Mouse (Mus musculus) heart, adult 18-20 months (tissue): ENCODE measurements around the gene Gcnt7. TPM values are rescaled to one million over a fixed set of nuclear protein-coding genes. Genes with fewer than 3 reads are reported as not detected.

Experiments used
- DNase-seq, 2 experiments: peaks; one replicate each; pipeline ENCODE4 v3.0.0; 2021 to 2022; ENCODE audit warnings: mixed read lengths in 1 of 2
- long read RNA-seq, 2 experiments: library from polyadenylated mRNA; stranded (forward); transcript quantifications; one replicate each; pipeline ENCODE4 v2.0.0; 2021
- total RNA-seq, 2 experiments: library from RNA; stranded (reverse); gene quantifications; 2 replicates each; pipeline ENCODE4 v1.2.3; 2021

Gcnt7 gene
- total RNA-seq, result not detected
- long read RNA-seq, experiment 1, result 0 reads
- long read RNA-seq, experiment 2, result 0 reads

- DNase-seq, result no peak
Measured at GRCm38 (mm10) chr2:172458496-172458895, at the start of gene Gcnt7. TSS of gene Gcnt7 (minus strand) at chr2:172458596.

- no peak for DNase-seq
Measured at GRCm38 (mm10) chr2:172506121-172506520, 47.7 kb upstream of the Gcnt7 start.

- no peak for DNase-seq
Measured at GRCm38 (mm10) chr2:172502168-172502567, 43.8 kb upstream of the Gcnt7 start.

GRCm38 (mm10) chr2:172501341-172501740 is 42.9 kb upstream of the Gcnt7 start:
- peak in 1 of 2 experiments; percentile 31 for DNase-seq

DNA sequence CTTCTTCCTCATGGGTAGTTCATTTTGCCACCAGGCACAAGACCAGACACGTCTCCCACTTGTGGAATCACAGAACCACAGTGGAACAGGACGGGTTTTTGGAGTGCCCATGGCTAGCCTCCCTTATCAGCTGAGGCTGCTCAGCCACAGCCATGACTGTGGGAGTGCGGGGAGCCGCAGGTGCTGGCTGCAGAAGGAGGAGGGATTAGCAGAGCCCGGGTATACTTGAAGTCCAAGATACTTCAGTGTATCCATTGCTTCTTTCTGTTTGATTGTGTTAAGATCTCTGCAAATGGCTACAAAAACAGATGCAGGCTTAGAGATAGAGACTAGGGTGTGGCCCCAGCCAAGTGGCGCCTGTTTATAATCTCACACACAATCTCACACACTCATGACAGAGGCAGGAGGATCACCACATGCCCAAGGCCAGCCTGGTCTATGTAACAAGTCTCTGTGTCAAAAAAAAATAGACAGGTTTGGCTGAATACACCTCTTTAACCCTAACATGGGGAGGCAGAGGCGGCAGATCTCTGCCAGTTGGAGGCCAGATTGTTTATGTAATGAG is 42.4 kb upstream of the Gcnt7 start:
- no peak for DNase-seq

- DNase-seq, result no peak
Measured at GRCm38 (mm10) chr2:172498823-172499222, 40.4 kb upstream of the Gcnt7 start.

- no peak for DNase-seq
Measured at GRCm38 (mm10) chr2:172496736-172497345, 38.4 kb upstream of the Gcnt7 start.

- DNase-seq, result no peak
Measured at GRCm38 (mm10) chr2:172484696-172485370, 26.4 kb upstream of the Gcnt7 start.

DNA sequence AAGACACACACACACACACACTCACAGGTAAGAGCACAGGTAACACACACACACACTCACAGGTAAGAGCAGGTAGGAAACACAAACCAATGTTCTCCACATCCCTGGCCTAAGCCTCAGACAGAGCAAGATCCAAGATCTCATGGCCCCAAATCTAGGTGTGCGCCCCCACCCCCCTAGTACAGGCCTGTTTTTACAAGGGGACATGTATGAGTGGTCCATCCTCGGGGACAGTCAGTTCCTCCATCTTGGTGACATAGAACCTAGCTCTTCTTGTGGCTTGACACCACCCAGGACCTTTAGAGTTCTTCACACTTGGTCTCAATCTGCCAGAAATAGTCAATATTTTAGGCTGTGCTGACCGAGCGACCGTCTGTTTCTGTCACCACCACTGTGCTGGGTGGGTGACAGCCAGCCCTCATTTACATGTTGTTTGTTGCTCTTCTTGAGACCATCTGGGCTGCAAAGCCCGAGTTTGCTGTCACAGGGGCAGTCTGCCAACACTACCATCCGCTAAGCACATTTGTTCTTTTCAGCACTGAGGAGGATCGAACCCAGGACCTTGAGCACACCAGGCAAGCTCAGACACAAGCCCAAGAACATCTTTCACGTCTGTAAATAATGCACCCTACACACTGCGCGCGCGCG is 25.5 kb upstream of the Gcnt7 start:
- DNase-seq, result no peak

GRCm38 (mm10) chr2:172481654-172482385 is 23.4 kb upstream of the Gcnt7 start:
- DNase-seq, result no peak

DNA sequence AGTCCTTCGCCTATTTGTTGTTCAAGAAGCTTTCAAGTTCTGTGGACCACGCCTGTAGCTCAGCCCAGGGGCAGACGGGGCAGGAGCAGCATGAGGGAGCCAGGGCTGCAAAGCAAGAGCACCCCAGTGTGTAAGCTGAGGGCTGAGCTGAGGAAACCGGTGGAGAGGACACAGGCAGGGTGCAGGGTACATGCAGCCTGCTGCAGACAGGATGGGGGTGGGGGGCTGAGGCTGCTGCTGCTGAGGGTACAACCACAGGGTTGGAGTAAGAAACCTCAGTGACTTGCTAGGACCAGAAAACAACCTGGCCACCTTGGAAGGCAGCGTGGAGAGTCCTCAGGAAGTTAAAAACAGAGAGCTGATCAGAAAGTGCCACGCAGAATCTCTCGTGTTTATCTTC is 21.9 kb upstream of the Gcnt7 start:
- no peak for DNase-seq

DNA sequence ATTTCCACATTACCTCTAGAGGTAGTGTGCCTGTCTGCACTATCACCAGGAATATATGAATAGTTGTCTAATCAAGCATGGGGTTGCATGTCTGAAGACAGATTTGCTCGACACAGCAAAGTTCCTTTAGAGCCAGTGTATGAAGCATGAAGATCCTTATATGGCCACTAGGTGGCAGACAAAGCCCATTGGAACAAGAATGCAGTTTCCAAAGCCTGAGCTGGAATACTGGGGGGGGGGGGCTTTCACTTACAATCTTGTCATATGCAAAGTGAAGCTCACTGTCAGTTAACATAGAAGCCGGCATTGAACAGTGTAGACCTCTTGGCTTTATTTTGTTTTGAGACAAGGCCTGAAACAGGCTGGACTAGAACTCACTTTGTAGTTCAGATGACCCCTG is 19.5 kb upstream of the Gcnt7 start:
- peak; percentile 43 to 63 for DNase-seq

DNA sequence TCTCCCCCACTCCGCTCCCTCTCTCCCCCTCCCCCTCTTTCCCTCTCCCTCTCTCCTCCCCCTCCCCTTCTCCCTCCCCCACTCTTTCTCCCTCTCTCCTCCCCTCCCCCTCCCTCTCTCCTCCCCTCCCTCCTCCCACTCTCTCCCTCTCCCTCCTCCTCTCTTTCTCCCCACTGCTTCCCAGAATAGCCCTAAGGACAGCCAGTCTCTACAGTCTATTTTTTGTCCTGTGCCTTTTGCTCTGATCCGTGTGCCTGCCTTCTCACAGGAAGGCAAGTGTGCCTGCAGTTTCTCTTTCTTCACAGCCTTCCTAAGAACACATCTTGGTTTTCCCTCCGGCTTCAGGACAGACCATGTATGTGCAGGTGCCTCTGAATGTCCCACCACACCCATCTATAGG is 19.0 kb upstream of the Gcnt7 start:
- DNase-seq, result peak; percentile 19 to 33

- DNase-seq, result no peak
Measured at GRCm38 (mm10) chr2:172476707-172477260, 18.4 kb upstream of the Gcnt7 start.

DNA sequence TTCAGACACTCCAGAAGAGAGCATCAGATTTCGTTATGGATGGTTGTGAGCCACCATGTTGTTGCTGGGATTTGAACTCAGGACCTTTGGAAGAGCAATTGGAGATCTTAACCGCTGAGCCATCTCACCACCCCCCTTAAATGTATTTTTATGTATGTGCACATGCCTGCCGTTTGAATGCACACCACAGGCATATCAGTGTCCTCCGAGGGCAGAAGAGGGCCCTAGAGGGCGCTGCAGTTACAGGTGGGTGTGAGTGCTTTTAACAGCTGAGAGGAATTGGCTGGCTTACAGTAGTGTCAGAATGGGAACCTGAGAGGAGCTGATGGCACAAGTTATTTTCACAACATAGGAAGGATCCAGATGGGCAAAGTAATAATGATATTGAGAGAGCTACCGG is 16.6 kb upstream of the Gcnt7 start:
- no peak for DNase-seq

DNA sequence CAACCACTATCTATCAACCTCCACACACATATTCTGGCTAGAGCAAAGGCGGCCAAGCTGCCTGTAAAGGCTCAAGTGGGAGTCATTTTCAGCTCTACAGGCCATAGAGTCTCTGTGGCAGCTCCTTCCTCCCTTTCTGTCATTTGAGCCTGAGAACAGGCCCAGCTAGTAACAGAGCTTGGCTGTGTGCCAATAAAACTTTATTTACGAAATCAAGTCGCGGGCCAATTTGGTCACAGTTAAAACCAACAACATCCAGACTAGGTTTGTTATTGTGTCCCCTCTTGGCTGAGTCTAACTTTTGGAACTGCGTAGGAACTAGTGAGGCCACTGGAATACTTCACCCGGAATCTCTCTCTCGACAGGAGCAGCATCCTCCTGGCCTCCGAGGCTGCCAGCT is 15.2 kb upstream of the Gcnt7 start:
- peak; percentile 14 to 32 for DNase-seq

DNA sequence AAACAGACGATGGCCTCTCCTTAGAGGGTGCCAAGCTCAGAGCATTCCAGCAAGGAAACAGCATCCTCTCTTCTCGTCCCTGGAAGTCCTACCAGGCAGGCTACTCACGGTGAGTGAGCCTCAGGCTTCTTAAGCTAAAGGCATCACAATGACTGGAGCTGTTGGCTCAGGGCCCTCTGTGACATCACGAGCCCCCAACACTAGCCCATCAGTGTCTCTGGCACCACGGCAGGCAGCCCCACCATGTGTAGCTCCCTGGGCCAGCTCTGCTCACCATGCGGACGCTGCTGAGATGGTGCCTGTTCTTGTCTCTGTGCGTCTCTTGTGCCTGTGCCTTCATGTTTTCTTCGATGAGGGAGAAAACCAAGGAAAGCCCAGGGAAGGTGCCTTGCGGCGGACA is 13.9 kb upstream of the Gcnt7 start, which contains the start of gene Fam209:
Gene Fam209 (plus strand): TSS at position 203 of the 400 bp plus-strand sequence.
- no peak for DNase-seq

- no peak for DNase-seq
Measured at GRCm38 (mm10) chr2:172468346-172468819, 10.0 kb upstream of the Gcnt7 start.

GRCm38 (mm10) chr2:172467206-172467605 is 8.8 kb upstream of the Gcnt7 start:
- no peak for DNase-seq

DNA sequence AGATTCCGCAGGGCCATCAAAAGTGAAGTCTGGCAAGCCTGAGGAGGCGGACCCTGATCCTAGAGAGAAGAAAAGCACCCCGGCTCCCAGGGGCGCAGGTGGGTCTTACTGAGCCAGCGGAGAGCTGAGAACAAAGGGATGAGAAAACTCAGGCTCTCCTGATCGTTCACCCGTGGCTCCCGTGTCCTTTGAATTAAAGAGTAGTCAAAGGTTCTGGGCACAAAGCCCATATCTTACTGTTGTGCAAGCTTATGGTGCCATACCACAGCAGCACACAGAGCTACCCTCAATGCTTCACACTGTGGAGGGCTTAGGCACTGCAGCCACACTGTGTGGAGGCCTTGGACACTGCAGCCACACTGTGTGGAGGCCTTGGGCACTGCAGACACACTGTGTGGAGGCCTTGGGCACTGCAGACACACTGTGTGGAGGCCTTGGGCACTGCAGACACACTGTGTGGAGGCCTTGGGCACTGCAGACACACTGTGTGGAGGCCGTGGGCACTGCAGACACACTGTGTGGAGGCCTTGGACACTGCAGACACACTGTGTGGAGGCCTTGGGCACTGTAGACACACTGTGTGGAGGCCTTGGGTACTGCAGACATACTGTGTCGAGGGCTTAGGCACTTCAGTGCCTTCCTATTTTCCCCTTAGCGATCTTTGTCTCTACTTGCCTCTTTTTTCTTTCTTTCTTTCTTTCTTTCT is 8.2 kb upstream of the Gcnt7 start:
- no peak for DNase-seq

DNA sequence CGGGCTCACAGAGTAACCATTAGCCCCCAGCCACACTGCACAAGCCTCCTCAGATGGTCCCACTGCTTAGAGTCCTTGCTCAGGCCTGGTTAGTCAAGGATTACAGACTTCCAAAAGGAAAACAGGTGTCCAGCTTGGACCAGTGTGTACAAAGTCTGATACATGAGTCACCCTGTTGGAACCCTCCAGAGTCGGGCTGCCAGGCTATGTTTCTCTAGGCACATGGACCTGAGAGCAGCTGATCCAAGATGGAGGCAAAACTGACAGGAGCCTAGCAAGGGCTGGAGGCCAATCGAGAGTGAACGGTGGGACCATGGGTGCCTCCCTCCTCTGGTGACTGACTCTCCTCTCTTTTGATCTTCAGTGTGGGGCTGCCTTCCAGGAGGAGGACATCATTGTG is 4.4 kb upstream of the Gcnt7 start:
- no peak for DNase-seq
